Mouse (Mus musculus): ENCODE data around the gene Creld2. TPM values are rescaled to one million over a fixed set of nuclear protein-coding genes. Genes with fewer than 3 reads are reported as not detected.

The Creld2 gene
- total and polyA plus RNA-seq, 3 experiments, result 10.8 to 25.8 (median 12.3) TPM

GRCm38 (mm10) chr15:88827466-88827865, 8.0 kb downstream of the Creld2 start:
- ATAC-seq (ENCODE audit: extremely low read depth, insufficient number of reproducible peaks, low FRiP score, poor library complexity, severe bottlenecking) (no peak), DNase-seq (ENCODE audit: low spot score) (no peak)
- no peak overlapping the region for H3K4me3 ChIP-seq (ENCODE audit: low read depth, low read length)
- H3K36me3 ChIP-seq (replicated peaks), result peaks cover 56% of the 10 kb centered on the region
- H3K27me3 ChIP-seq (ENCODE audit: insufficient read depth, low read length), result peaks cover 18% of the 10 kb centered on the region
- peaks cover 10% of the 10 kb centered on the region for H3K4me1 ChIP-seq (ENCODE audit: insufficient read depth, low read depth, low read length)
- no peaks in the 10 kb centered on the region for H3K9me3 ChIP-seq (replicated peaks)
- no peak for TF ChIP-seq POLR2AphosphoS5 (IDR thresholded peaks at IDR 0.05; ENCODE audit: insufficient replicate concordance, low read depth, low read length)
- TF ChIP-seq GATA2 (IDR thresholded peaks at IDR 0.05; ENCODE audit: borderline replicate concordance, low read depth, low read length), result no peak
- no peak for TF ChIP-seq CTCF (IDR thresholded peaks at IDR 0.05; ENCODE audit: low read depth, low read length)
- no peak for TF ChIP-seq GATA1 (IDR thresholded peaks at IDR 0.05; ENCODE audit: borderline replicate concordance, low read length)
- no peak for TF ChIP-seq TAL1 (conservative IDR thresholded peaks at IDR 0.05; ENCODE audit: low read depth, low read length)

GRCm38 (mm10) chr15:88827991-88828799, 8.7 kb downstream of the Creld2 start:
- Histone ChIP-seq H3K4me1 (ENCODE audit: insufficient read depth, low read depth, low read length) (peaks cover 10% of the 10 kb centered on the region), H3K27me3 (ENCODE audit: insufficient read depth, low read length) (peaks cover 20% of the 10 kb centered on the region), H3K9me3 (replicated peaks) (no peaks in the 10 kb centered on the region), H3K36me3 (replicated peaks) (peaks cover 49% of the 10 kb centered on the region), H3K4me3 (ENCODE audit: low read depth, low read length) (no peak overlapping the region)
- ATAC-seq (ENCODE audit: extremely low read depth, insufficient number of reproducible peaks, low FRiP score, poor library complexity, severe bottlenecking) (peak; percentile 61), DNase-seq (ENCODE audit: low spot score) (peak; percentile 13)
- TF ChIP-seq CTCF (IDR thresholded peaks at IDR 0.05; ENCODE audit: low read depth, low read length) (no peak; the same call in 1 of the 2 replicates), GATA1 (IDR thresholded peaks at IDR 0.05; ENCODE audit: borderline replicate concordance, low read length) (no peak), TAL1 (conservative IDR thresholded peaks at IDR 0.05; ENCODE audit: low read depth, low read length) (no peak), GATA2 (IDR thresholded peaks at IDR 0.05; ENCODE audit: borderline replicate concordance, low read depth, low read length) (no peak), POLR2AphosphoS5 (IDR thresholded peaks at IDR 0.05; ENCODE audit: insufficient replicate concordance, low read depth, low read length) (no peak)

- no peak overlapping the region for H3K4me3 ChIP-seq (ENCODE audit: low read depth, low read length)
- TF ChIP-seq CTCF (IDR thresholded peaks at IDR 0.05; ENCODE audit: low read depth, low read length), result peak; percentile 57; the same call in 1 of the 2 replicates
- no peak for TF ChIP-seq GATA1 (IDR thresholded peaks at IDR 0.05; ENCODE audit: borderline replicate concordance, low read length)
- no peak for TF ChIP-seq TAL1 (conservative IDR thresholded peaks at IDR 0.05; ENCODE audit: low read depth, low read length)
- no peak for TF ChIP-seq POLR2AphosphoS5 (IDR thresholded peaks at IDR 0.05; ENCODE audit: insufficient replicate concordance, low read depth, low read length)
- no peak for TF ChIP-seq GATA2 (IDR thresholded peaks at IDR 0.05; ENCODE audit: borderline replicate concordance, low read depth, low read length)
- no peaks in the 10 kb centered on the region for H3K9me3 ChIP-seq (replicated peaks)
- H3K36me3 ChIP-seq (replicated peaks), result peaks cover 41% of the 10 kb centered on the region
- H3K27me3 ChIP-seq (ENCODE audit: insufficient read depth, low read length), result peaks cover 20% of the 10 kb centered on the region
- DNase-seq (ENCODE audit: low spot score), result peak; percentile 71
- peak; percentile 75 for ATAC-seq (ENCODE audit: extremely low read depth, insufficient number of reproducible peaks, low FRiP score, poor library complexity, severe bottlenecking)
- H3K4me1 ChIP-seq (ENCODE audit: insufficient read depth, low read depth, low read length), result peaks cover 10% of the 10 kb centered on the region
Measured at GRCm38 (mm10) chr15:88828800-88829705, 9.6 kb downstream of the Creld2 start.

DNA sequence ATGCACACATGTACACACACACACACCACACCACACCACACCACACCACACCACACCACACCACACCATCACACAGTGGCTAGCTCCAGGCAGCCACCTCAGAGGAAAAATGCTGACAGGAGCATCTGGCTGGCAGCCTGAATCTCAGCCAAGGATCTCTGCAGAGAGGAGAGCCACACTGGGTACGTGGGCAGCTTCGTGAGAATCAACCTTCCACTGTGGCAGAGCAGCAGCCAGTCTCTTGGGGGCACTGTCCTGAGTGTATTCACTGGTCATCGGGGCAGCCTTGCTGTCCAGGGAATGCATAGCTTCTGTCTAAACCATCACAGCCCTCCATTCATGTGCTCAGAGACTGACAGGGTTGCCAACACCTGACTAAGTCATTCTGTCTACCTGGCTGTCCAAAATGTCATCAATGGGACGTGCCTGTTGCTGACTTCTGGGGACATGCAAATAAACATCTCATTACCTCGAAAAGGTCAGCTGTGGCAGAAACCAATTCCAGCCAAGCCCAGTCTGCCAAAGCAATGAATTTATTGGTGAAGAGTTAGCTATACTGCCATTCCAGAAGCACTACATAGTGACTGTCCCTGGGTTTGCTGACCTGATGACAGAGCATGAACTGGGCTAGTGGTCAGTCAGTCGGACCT, 10.5 kb downstream of the Creld2 start:
- TF ChIP-seq GATA1 (IDR thresholded peaks at IDR 0.05; ENCODE audit: borderline replicate concordance, low read length) (no peak), GATA2 (IDR thresholded peaks at IDR 0.05; ENCODE audit: borderline replicate concordance, low read depth, low read length) (no peak), CTCF (IDR thresholded peaks at IDR 0.05; ENCODE audit: low read depth, low read length) (no peak), POLR2AphosphoS5 (IDR thresholded peaks at IDR 0.05; ENCODE audit: insufficient replicate concordance, low read depth, low read length) (no peak), TAL1 (conservative IDR thresholded peaks at IDR 0.05; ENCODE audit: low read depth, low read length) (no peak)
- Histone ChIP-seq H3K4me3 (ENCODE audit: low read depth, low read length) (no peak overlapping the region), H3K4me1 (ENCODE audit: insufficient read depth, low read depth, low read length) (peaks cover 10% of the 10 kb centered on the region), H3K9me3 (replicated peaks) (no peaks in the 10 kb centered on the region), H3K36me3 (replicated peaks) (peaks cover 32% of the 10 kb centered on the region), H3K27me3 (ENCODE audit: insufficient read depth, low read length) (peaks cover 20% of the 10 kb centered on the region)
- DNase-seq (ENCODE audit: low spot score) (no peak), ATAC-seq (ENCODE audit: extremely low read depth, insufficient number of reproducible peaks, low FRiP score, poor library complexity, severe bottlenecking) (no peak)

DNA sequence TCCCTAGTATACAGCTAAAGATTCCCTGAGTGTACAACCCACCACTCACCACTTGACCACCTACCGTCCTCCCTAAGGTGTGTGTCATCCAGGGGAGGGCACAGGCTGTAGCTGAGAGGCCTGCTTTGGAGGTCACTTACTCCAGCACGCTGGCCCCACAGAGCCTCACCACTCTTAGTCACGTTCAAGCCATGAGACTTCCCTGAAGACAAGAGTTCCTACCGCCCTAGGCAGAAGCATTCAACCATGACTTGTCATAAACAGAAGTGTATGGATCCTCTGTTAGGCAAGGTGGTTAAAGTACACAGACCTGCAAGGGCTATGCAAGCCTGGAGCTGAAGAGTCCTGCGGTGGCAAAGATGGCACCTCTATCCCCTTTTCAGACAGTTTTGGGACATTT, 11.2 kb downstream of the Creld2 start:
- peaks cover 20% of the 10 kb centered on the region for H3K27me3 ChIP-seq (ENCODE audit: insufficient read depth, low read length)
- ATAC-seq (ENCODE audit: extremely low read depth, insufficient number of reproducible peaks, low FRiP score, poor library complexity, severe bottlenecking) (no peak), DNase-seq (ENCODE audit: low spot score) (no peak)
- TF ChIP-seq POLR2AphosphoS5 (IDR thresholded peaks at IDR 0.05; ENCODE audit: insufficient replicate concordance, low read depth, low read length) (no peak), GATA1 (IDR thresholded peaks at IDR 0.05; ENCODE audit: borderline replicate concordance, low read length) (no peak), CTCF (IDR thresholded peaks at IDR 0.05; ENCODE audit: low read depth, low read length) (no peak), GATA2 (IDR thresholded peaks at IDR 0.05; ENCODE audit: borderline replicate concordance, low read depth, low read length) (no peak), TAL1 (conservative IDR thresholded peaks at IDR 0.05; ENCODE audit: low read depth, low read length) (no peak)
- H3K4me1 ChIP-seq (ENCODE audit: insufficient read depth, low read depth, low read length), result peaks cover 10% of the 10 kb centered on the region
- no peak overlapping the region for H3K4me3 ChIP-seq (ENCODE audit: low read depth, low read length)
- H3K36me3 ChIP-seq (replicated peaks), result peaks cover 24% of the 10 kb centered on the region
- no peaks in the 10 kb centered on the region for H3K9me3 ChIP-seq (replicated peaks)
